Mouse (Mus musculus): Measurements from ENCODE around the gene Gm4756.

Gm4756 gene

DNA sequence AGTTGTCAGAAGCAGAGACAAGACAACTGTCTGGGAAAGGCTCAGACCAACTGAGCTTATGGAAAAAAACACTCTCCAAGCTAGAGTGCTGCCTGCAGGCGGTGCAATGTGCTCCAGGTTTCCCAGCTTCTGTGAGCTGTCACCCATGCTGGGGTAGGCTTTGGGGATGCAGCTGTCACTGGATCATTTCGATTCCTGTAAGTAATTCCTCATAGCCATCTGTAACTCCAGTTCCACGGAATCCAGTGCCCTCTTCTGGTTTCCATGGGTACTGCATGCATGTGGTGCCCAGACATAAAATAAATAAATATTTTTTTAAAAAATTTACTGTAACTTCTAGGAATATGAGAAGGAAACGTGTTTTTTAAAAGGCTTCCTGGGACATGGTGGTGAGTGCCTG is 5.2 kb upstream of the Gm4756 start:
- DNase-seq (ENCODE audit: low read depth, low spot score) = peak; percentile 78

DNA sequence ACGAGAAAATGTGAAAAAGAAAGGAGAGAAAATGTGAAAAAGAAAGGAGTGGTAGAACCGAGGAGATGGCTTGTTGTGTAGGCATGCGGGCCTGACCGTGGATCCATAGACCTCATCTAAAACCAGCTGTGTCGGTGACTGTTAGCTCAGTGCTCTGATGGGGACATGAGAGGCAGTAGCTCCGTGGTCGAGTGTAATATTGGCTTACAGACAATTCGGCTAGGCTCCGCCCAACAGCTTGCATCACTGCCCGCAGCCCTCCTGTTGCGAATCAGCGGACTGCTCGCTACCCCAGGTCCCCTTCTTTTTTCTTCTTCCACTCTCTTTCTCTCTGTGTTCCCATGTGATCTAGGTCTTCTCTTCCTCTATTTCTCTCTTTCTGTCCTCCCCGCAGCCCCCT is 540 bp downstream of the Gm4756 start:
- DNase-seq (ENCODE audit: low read depth, low spot score) = no peak

DNA sequence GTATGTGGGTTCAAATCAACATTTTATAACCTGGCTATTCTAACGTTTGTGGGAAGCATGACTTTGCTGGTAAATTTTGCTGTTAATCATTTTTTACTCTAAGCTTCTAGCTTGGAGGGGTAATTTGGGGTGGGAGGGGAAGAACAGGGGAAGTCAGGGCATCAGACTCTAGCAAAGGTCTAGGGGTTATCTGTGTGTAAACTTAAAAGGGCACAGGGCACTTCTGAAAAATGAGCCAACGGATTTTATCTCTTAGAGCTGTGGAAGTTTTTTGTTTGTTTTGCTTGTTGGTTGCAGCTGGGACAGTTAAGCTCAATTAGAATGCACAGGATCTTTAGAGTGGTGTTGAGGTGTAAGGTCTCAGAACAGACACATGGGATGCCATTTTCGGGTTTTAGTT is 11.4 kb downstream of the Gm4756 start:
- DNase-seq (ENCODE audit: low read depth, low spot score) = no peak

DNA sequence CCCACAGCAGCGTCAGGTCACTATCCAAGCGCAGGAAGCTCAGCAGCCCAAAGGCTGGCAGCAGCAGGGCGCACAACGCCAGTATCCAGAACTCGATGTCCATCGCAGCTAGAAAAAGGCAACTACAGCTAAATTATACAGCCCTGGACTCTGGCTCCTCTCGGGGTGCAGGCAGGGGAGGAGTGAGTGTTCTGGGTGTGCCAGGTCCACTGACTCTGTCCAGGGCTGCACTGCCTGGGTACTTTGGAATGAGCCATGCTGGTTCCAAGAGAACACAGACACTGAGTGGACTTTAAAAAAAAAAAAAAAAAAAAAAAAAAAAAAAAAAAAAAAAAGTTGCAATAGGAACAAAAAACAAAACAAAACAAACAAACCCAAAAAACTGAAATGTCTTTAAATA is 20.7 kb downstream of the Gm4756 start:
- no peak for DNase-seq (ENCODE audit: low read depth, low spot score)

DNA sequence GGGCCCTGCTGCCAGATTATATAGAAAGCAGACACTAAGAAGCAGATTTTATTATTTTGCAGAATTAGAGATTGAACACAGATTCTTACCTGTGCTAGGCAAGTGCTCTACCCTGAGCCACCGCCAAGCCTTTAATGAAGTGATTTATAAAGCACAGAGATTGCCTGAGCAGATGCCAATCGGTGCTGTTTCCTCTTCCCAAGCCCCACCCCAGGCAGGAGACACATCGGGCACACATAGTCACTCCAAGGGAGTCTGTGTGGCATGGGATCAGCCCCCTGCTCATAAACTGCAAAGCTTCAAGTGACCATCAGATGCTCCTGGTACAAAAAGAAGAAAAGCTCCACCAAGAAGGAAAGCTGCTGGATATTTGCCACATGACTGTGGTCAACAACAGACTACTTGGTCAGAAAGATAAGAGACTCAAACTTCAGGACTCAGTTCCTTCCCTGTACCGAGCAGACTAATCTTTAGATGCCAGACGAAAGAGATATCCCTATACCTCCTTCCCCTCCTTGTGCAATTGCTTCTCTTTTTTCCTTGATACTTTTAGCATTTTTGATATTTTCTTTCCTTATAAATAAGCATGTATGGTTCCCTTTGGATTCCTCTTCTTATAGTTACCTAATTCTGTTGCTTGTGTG is 26.5 kb downstream of the Gm4756 start:
- DNase-seq (ENCODE audit: low read depth, low spot score) = no peak

DNA sequence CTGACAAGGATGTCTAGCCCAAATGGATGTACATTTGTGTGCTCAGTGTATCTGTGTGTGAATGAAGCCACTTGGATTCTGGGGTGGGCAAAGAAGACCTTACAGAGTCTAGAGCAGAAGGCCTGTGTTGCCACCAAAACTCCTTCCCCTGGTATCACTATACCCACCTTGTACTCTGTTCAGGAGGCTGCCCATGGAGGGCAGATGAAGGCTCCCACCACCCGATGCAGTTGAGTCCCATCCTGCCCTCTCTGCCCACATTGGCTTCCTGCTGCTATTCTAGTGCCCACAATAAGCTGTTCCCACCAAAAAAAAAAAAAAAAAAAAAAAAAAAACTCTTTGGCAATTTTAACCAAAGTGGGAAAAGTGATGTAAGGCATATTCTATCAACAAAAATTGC is 28.0 kb downstream of the Gm4756 start:
- no peak for DNase-seq (ENCODE audit: low read depth, low spot score)

DNA sequence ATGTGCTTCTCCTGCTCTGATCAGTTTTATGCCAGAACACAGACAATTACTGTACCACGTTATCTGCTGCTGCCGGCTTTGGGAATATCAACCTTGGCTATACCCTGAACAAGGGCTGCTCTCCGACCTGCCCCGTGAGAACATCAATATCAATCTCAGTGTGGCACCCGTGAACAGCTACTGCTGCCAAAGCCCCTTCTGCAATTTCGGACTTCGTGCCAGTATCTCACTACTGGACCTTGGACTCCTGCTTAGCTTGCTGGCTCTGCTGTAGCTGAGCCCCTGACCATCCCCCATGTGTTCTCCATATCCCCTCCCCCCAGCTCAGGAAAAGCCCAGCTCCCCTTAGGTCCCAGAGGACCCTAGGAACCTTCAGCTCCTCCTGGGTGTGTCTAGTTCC is 28.6 kb downstream of the Gm4756 start:
- DNase-seq (ENCODE audit: low read depth, low spot score) = no peak

DNA sequence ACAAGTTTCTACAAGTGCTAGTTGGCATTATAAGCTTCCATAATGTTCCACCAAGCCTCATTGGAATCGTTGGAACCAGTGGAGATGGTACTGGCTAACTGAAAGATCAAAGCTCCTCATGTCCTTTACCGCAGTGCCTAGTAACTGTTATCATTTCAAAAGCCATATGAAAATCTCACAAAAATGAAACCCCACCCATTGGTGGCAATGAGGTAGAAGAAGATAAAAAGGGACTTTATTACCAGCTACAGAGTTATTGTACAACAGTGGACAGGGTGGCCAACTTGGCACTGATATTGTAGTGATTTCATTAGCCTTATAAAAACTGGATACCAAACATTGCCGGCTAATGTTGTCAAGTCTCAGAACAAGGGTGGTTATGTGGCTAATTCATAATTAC is 37.4 kb downstream of the Gm4756 start:
- DNase-seq (ENCODE audit: low read depth, low spot score) = no peak

DNA sequence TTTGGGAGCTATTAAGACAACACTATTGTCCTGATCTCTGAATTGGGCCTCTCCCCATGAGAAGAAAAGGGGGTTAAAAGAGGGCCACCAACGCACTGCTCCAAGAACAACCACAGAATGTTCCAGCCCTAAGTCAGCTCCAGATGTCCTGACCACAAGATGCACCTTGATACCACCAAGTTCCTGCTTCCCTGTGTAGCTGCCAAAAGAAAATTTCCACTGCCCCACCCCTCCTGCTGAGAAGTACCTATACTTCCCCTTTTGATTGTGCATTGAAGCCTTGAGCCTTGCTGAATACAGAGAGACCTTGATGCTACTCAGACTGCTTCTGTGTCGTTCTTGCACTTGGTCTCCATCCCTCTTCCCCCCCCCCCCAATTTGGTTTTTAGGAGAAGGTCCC is 50.7 kb downstream of the Gm4756 start:
- DNase-seq (ENCODE audit: low read depth, low spot score) = peak; percentile 5

DNA sequence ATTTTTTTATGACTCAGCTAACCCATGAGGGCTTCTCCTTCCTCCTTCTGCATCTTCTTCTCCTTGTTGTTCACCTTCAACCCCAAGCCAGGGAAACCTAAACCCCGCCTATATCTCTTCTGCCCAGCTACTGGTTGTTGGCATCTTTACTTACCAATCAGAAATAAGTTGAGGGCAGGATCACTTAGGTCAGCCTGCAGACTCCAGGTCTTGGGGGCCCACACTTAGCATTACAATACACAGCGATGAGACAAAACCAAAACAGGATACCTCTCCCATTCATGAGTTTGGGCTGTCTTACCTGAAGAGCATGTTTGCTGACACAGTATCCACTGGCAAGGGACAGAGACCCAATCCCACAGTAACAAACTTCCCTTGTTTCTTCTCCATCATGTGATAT is 55.5 kb downstream of the Gm4756 start:
- DNase-seq (ENCODE audit: low read depth, low spot score) = no peak

DNA sequence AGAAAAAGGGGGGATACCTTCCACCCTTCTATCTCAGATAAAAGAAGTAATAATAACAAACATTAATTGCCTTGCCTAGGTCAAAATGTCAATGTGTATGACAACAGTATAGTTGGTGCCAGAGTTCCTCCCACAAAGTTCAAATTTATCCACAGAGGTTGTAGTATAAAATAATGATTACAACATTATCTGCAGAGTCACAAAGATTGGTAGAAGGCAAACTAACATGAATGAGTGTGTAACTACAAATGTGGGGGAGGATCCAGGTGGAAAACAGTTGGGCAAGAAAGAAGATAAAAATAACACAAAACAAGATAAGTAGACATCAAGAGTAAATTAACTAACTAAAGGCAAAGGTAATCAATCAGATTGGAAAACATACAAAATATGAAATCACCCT is 56.5 kb downstream of the Gm4756 start:
- DNase-seq (ENCODE audit: low read depth, low spot score) = no peak

DNA sequence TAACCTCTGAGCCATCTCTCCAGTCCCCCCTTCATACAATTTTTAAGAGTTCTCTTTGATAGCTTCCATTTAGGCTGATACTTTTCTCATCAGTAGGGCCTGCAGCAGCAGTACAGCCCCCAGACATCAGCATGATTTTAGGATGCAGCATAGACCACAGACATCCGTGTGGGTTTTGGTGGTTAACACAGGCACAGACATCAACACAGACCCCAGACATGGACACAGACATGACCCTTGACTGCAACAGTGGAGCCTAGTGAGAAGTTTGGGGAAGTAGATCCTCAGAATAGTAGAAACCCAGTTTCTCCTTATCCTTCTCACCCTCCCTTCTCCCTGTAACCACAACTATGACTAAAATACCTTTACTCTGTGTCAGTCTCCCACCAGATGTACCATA is 64.1 kb downstream of the Gm4756 start:
- no peak for DNase-seq (ENCODE audit: low read depth, low spot score)

DNA sequence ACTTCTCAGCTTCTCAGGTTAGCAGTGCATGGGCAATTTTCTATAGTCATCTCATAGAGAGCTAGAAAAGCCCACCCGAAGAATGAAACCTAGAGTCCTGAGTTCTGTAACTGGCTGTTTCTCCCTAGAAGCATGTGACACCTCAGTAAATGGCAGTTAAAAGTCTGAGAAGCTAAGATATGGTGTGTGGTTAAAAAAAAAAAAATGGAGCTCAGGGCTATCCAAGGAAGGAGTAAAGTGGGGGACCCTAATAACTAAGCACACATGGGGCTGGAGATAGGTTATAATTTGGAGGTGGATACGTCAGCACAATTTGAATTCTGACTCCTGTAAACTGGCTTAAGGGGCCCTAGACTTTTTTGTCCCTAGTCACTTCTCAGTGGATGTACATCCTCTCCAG is 66.4 kb downstream of the Gm4756 start:
- DNase-seq (ENCODE audit: low read depth, low spot score) = no peak

DNA sequence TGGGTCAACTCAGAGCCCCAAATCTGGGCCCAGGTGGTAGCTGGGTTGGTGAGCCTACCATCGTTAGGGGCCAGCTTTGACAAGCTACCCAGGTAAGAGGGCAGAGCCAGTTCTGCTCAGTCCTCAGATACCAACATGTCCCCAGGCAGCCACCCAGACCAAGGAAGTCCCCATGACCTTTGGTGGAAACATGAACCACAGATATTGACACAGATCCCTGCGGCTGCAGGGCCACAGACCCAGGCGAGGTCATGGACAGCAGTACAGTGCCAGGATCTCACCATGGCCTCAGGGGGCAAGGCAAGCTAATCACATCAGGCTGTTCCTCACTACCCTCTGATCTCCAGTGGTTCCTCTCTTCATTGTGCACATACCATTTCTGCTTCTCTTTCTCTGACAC is 67.4 kb downstream of the Gm4756 start:
- DNase-seq (ENCODE audit: low read depth, low spot score) = no peak

DNA sequence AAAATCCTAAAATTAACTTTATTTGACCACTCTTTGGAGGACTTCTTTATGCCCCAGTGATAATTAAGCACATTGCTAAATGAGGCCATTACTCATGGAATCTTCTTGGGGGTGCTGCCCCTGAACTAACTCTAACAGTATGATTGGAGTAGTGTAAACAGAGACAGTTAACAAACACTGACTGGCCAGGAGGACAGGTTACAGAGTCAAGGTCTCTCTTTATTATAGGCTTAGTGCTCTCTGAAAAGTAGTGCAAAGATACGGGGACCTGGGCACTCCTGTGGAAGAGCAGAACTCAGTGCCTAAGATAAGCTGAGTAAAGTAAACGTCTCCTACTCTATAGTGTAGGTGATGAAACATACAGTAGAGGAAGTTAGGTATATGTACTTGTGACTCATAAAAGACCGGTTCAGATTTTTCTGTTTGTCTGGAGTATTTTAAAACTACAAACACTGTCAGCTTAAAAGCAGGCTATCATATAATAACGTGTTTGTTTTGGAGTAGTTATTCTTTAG is 85.1 kb downstream of the Gm4756 start:
- no peak for DNase-seq (ENCODE audit: low read depth, low spot score)

DNA sequence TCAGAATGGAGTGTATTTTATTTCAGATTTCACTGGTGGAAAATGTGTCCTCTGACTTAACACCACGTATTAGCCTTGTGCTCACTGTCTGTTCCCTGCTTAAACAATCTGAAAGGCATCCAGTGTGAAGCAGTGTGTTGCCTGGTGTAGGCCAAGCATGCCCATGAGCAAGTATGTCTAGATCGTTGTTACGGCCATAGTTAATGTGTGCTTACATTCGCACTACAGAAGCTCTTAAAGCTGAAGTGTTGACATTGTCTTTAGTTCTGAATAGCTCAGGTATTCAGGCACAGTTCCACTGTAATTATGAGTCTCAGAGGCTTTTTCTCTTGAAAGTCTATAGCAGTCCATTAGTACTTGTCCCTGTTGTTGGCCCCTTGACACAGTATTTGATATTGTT is 95.1 kb downstream of the Gm4756 start:
- DNase-seq (ENCODE audit: low read depth, low spot score) = no peak

DNA sequence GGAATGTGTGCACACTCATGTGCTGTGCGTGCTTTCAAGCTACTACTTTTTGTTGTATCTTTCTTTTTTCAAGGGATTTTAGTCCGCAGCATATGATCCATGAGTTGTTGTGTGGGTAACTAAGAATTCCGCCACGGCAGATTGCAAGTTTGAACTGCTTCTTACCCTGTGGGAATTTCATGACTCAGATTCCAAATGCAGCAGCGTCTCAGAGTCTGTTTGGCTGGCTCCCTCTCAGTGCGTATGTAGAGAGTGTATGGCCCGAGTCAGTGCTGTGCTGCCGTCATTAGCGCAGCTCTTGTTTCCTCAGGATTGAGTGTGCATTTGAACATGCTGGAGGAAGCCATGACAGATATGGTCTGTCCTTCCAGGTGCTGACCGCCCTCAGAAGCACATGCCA is 110.9 kb downstream of the Gm4756 start:
- peak; percentile 76 for DNase-seq (ENCODE audit: low read depth, low spot score)

DNA sequence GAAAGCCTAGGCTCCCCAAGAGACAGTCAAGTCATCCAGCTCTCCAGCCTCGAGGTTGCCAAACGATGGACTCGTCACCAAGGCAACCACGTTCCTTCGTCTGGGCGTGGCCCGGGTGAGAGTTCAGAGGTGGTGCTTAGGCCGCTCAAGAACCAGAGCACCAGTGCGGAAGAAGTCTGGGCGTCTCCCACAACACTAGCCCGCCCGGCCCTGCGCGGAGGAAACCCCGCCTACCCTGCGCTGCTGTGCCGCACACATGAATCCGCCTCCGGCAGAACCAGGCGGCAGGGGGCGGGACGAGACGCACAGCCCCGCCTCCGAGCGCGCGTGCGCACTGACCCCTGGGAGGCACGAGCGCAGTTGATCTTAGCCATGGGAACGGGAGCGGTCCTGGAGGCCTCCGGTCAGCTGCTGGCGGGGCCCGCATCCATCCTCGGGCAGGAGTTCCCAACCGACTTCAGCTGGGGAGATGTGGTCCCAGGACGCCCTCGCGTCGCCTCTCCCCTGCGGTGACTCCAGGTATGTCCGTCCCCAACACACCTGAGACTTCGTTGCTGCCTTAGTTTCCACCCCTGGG is 113.4 kb downstream of the Gm4756 start, which contains the start of gene Pcnx4:
Pcnx4 (plus strand) TSS at position 363 of the 577 bp plus-strand sequence.
- DNase-seq (ENCODE audit: low read depth, low spot score) = peak; percentile 99

DNA sequence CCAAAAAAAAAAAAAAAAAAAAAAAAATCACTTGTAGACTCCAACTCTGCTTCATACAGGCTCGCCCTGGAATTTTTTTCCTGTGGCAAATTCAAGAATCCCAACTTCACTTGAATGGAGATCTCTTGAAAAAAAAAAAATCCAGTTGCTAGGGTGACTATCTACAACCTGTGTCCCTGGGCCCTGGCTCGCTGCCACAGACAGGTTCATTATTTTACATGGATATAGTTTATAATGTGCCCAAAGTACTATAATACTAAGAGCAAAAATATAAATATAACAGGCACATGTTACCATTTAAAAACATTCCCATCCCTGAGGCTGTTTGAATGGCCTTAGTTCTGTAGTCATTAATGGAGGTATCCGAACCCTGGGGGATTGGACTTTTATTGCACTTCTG is 113.9 kb downstream of the Gm4756 start:
- no peak for DNase-seq (ENCODE audit: low read depth, low spot score)

DNA sequence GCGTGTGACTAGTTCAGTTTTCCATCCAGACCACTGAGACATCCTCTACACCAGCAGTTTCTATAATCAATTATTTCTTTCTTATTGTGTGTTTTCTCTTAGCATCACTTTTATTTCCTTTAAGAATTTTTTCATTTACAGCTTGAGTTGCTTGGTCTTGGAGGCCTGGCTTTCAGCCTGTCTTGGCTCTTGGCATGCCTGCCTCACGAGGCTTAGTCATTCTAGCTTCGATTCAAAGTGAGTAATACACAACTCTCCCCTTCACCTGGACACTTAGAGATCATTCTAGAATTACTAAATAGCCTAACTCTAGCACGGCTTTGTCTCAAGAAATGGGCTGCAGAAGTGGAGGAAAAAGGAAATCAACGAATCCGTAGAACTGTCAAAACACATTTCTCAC is 115.5 kb downstream of the Gm4756 start:
- DNase-seq (ENCODE audit: low read depth, low spot score) = peak; percentile 66

DNA sequence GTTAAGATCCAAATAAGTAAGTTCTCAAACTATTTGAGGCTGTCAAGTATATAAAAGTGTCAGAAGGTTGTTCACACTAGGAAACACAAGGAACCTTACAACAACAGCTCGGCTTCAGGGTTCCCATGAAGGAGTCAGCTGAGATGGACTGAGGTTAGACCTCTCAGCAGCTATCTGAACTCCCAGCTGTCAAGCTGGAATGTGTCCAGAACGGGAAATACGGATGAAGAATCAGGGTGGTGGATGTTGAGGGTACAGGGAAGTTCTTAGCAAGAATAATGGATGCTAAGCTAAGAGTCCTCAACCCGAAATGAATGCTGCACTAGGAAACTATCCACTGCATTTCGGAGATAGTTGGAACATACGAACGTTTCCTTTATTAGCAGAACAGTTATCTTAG is 117.2 kb downstream of the Gm4756 start:
- DNase-seq (ENCODE audit: low read depth, low spot score) = no peak

Data from 3T3-L1 (cell line).